Mouse (Mus musculus) thymus, postnatal 25 days (tissue): Measurements from ENCODE around the gene Ablim2.

Experiments
- DNase-seq: peaks from one replicate; pipeline ENCODE4 v3.0.0; 2022

The Ablim2 gene

DNA sequence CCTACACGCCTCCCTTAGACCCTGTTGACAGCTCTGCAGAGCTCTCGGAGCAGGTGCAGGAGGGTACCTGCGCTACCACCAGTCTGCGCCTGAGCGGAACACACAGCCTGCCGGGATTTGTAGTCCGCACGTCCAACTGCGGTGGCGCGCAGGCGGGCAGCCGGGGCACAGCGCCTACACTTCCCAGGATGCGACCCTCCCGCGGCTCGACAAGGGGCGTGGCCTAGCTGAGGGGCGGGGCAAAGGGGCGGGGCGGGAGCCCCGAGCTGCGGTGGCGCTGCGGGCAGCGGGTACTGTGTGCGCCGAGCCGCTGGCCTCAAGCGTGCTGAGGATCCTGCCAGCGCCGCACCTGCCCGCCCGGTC, at the start of gene Ablim2:
Gene Ablim2 (plus strand): TSS at position 242 of the 363 bp plus-strand sequence.
- DNase-seq = peak; percentile 92

DNA sequence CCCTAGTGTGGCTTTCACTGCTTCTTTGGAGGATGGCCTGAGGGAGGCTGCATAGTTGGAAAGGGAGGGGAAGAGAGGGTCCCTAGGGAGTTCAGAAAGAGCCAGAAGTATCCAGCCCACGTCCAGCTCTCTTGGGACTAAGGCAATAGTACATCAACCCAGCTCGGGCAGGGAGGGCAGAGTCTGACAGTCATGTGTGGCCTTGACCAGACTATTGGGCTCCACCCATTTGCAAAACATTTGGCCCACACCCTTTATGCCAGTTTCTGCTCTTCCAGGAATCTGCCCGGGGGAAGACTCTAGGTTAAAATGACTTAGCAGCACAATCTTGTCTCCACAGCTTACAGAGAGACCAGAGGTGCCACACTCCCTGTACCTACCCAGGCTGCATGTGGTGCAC, 47.2 kb upstream of the Ablim2 start:
- no peak for DNase-seq

DNA sequence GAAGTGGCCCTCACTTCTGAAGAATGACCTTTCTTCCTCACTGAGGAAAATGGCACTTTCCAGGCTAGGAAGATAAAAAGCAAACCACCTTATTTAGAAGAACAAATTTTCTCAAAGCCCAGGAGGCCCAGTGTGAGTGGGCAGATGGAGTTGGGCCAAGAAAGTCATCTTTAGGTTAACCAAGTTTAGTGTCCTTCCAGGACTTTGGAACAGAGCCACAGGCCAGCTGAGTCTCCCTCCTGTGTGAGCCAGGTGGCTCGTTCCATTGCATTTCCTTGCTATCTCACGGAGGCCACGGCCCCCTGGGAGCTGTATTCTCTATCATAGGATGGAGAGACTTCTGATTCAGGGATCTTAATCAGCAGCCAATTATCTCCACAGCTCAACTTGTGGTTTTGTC, 46.7 kb upstream of the Ablim2 start:
- no peak for DNase-seq

DNA sequence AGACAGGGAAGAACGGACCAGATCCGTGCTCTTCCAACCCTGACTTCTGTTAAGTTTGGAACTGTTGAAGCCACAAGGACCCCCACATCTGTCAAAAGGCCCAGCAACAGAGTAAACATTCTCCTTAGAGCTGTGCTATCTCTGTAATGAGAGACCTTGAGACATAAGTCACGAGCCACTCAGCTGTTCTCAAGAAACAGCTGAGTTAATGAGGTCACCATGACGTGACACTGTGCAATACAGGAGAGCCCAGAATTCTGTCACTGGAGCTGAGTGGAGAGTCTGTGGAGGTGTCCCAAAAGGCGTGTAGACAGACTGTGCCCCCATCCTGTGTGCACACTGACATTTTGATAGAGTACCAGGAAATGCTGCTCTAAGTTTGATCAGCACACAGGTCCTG, 45.2 kb upstream of the Ablim2 start:
- DNase-seq = no peak

DNA sequence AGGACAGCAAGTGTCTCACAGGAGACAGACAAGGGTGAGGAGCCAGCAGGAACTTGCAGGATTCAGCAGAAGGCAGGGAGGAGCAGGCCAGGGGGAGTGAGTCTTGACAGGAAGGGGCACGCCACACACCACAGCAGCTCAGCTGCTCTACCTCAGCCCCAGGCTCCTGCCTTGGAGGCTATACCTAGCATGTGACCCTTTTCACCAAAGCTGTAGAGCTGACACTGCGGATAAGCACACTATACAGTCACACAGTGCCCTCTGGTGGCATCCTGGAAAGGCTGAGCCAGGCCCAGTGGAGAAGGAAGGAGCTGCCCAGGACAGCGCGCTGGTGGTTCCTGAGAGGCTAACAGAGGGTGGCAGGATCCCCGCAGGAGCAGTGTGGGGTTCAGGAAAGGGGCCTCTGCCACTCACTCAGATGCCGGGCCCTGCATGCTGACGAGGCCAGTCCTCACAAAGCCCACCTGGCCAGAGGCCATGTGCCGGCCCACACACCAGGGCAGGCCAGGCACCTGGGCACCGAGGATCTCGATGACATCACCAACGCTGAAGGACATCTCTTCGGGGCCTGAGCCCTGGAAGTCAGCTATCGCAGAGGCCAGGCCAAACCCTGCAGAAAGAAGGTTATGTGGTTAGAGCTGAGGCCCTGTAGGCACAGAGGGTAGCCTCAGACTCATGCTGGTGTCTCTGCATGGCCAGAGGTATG, 43.9 kb upstream of the Ablim2 start:
- peak; percentile 55 for DNase-seq

DNA sequence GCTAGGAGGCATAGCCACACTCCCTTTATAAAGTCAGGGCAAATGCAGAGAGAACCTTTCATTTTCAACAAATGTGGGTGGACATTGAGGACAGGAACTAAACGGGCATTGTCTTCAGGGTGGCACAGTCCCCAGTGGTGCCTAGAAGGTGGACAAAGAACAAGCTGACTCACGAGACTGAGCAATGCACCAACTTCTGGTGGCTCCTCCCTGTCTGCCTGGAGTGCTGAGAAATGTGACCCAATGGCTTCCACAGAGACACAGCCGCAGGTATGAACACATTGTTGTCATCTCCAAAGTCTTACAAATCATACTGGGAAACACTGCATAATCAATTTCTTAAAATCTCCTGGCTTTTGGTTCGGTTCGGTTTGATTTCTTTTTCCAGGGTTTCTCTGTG, 40.2 kb upstream of the Ablim2 start:
- no peak for DNase-seq

DNA sequence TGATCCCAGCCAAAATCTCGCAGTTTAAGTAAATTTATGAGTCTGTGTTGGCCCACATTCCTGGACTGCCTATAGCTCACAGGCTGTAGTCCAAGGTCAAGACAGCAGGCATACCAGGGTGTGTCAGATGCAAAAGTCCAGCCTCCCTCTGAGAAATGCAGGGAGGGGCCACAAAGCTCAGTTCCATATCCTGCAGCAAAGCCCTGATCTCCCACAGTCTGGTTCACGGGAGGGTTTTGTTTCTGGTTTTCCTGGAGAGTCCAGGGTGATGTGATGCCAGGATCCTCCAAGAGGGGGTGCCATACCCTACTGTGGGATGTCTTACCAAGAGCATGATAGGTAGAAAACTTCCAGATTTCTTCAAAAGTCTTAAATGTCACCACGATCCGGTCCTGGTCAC, 39.7 kb upstream of the Ablim2 start:
- DNase-seq = peak; percentile 17

DNA sequence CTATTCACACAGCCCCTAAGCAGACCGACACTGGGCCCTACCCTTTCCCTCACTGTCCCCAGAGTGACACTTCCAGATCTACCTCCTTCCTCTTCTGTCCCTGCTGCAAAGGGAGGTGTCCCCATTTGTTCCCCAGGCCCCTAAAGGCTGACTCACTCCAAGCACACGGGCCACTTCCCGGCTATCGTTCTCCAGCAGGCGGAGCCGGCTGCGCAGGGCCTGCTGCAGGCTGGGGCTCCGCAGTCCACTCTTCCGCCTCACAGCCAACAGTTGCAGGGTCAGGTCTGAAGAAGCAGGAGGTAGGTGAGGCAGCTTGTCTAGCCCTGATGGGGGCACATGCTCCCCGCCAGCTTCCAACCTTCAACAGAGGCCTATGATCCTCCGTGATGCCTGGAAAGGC, 38.9 kb upstream of the Ablim2 start:
- no peak for DNase-seq

DNA sequence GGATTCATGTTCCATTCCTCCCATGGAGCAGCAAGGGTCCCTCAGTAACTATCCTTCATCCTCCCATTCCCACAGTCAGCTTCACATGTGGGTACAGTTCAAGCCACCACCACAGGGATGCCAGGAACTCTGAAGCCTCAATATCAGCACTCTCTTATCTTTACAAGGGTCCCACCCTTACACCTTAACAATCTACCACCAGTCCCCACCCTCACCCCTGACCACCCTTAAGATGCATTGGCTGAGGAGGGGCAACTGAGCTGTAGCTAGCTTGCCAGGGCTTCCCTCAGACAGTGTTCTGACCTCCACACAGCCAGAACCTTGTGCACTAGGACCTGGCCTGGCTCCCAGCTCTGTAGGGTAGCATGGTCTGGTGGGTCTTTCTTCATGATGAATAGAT, 38.3 kb upstream of the Ablim2 start:
- DNase-seq = no peak

DNA sequence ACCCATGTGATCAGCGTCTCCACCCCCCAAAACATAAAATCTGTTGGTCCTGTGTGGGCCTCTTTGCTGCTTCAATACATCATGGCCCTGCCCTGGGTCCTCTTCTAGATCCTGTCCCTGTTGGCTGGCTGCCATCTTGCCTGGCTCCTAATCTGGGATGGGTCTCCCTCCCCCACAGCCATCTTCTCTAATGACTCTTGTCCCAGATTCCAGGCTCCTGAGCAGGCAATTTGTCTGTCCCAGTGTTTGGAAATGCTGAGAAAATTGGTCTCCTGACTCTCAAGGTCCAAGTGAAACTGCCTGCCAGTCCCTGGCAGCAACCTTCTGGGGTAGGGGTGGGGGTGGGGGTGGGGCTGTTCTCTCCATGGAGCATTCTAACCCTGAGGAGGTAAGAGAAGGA, 37.8 kb upstream of the Ablim2 start:
- DNase-seq = no peak

DNA sequence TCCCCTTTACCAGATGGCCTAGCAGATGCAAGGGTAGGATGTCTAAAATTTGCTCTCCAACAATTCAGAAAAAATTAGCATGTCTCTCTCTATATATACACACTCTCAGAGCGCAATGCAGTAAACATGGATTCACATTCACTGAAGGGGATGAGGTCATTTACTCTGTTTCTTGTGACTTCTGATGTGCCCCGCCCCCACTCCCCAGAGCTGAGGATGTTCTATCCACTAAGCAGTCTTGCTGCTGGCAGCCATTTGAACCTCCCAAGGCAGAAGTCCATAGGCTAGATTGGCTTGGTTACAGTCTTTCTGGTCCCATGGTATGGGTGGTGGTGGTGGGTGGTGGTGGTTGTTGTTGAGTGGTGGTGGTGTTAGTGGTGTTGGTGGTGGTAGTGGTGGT, 35.7 kb upstream of the Ablim2 start:
- DNase-seq = no peak

DNA sequence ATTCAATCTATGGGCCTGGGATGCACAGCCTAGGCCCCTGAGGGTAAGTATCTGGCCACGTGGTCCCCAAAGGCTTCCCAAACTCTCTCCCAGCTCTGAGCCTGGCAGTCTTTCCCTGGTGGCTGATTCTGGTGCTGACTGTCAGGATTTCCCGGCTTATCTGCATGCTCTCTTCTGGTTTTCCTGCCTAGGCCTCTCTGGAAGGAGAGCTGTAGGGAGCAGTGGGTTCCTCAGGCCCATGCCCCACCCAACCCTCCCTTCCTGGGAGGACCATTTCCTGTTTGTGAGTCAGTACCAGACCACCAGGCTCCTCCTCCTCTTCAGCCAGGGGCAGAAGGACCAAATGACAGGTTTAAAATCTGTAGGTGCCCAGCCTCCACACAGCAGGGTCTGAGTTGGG, 35.0 kb upstream of the Ablim2 start:
- no peak for DNase-seq

DNA sequence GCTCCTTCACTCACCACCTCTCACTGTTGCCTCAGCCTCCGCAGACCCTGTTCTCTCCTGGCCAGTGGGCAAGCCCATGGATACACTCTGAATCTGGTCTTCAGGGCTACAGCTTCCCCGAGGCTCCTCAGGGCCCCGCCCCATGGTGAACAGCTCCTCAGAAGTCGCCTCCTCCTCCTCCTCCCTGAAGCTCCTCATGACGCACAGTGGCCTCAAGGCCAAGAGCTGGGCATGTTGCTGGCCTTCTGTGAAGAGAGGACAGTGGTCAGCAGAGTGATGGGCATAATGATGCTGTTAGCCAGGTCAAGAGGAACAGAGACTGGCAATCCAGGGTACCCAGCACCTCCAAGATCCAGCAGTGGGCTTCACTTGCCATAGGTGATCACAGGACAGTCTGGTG, 33.8 kb upstream of the Ablim2 start:
- DNase-seq = no peak

DNA sequence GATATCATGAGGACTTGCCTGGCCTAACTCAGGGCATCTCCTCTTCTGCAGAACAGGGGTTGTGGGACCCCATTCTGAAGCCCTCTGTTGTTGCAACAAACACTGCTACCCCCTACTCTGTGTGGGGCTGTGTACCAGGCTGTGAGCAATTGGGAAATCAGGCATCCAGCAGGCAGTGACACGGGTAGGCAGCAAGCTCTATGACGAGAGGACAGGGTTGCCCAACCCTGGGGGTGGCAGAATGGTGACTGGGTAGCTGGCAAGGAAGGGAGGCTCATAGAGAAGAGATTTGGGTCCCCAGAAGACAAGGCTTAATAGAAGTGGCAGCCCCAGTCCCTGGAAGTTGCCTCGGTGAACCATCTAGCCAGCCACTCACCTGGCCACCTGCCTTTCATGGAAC, 31.8 kb upstream of the Ablim2 start:
- DNase-seq = no peak

DNA sequence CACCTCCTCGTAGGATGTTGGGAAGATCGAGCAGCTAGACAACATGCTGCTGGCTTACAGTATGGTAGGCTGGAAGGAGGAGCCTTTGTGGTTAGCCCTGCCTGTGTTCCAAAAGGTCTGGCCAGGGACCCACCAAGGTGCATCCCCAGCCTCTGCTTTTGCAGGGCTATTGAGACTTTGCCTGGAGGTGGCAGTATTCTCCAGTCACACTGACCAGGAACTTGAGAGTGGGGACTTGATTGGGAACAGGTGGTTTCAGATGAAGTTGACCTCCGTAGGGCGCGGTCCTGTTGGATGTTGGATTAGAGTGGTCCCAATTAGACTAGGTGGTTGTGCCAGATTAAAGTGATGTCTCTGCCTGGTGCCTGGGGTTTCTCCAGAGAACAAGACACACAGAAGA, 30.2 kb upstream of the Ablim2 start:
- no peak for DNase-seq

DNA sequence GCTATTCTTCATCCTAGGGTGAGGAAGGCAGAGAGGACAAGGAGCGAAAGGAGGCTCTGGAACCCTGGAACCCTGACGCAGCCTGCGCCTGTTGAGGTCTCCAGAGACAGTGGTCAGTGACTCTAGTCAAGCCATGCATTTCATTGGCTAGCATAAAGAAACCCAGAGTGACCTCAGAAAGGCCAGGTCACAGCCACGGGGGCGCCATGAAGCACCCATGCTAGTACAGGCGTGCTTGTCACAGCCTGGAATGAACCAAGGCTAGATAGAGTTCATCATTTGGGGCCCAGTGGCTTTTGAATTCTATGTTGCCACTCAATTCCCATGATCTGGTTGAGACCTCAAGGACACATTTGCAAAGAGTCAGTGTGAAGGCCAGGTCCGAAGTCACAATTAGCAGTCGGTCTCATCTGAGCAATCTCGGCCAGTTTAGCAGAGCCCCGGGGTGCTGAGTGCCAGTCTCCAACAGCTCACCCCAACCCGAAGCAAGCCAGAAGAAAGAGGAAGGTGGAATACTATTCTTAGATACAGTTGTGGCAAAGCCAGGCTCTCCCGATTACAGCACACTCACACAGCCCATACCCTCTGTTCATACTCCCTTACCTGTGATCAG, 29.2 kb upstream of the Ablim2 start:
- DNase-seq = no peak

DNA sequence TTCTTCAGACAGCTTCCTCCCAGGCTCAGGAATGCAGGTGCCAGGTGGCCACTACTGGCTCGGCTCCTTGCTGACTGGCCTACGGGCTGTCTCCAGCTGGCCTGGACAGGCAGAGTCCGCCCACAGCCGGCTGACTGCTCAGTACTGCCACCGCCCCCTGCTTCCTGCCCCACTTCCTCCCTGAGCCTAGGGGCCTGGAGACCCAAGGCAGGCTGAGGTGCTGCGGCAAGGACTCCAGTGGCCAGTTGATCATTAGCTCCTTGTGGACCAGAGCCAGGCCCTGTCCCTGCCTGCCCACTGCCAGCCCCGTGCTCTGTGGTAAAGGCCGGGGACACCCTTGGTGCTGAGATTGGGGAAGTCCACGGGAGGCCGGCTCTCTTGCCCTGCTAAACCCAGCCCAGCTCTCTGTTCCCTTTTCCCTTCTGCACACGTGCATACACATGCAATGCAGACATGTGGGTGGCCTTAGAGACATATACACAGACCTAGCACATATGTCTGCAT, 28.7 kb upstream of the Ablim2 start:
- DNase-seq = peak; percentile 44

DNA sequence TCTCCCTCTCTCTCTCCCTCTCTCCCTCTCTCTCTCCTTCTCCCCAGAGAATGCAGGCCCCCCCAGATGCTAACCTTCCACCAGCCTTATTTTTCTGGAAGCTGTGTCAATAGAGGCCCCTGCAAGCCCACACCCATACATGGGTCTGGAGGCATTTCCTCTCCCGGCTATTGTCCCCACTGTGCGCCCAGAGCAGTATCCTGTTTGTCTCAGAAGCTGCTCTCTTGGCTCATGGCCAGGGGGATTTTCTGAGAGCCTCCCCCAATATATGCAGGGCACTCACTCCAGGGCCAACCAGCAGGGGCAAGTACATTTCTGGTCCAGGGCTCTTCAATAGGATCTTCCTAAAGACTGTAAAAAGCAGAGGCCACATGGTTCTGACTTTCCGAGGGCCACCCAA, 27.8 kb upstream of the Ablim2 start:
- no peak for DNase-seq

DNA sequence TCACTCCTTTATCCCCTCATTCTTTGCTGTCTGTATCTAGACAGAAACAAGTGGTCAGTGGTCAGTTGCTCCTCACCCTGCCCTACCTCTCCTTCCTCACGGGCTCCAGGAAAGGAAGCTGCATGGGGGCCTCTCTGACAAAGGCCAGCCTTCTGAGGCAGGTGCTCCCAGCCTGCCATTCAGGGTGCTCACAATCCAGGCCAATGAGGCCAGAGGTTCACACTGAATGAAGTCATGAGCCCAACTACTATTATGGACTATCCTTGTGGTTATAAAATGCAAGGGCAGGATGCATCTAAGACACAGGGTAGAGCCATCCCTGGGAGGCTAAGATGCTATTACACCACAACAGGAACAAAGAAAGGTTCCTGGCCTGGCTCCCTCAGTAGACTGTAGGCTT, 27.1 kb upstream of the Ablim2 start:
- no peak for DNase-seq

DNA sequence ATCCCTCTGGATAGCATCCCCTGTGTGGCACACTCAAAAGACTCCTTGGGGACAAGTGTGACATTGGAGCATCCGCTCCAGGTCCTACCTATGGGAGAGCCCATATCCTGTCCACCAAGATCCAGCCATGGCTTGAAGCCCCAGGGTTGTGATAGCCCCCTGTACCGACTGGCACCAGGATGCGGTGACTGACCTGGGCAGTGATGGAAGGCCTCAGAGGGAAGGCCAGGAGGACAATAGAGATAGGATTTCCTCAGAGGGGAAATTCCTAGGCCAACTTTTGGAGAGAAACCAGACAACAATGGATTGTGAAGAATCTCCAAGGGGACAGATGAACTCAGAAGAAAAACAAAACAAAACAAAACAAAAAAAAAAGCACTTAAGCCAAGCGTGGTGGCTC, 26.7 kb upstream of the Ablim2 start:
- no peak for DNase-seq

DNA sequence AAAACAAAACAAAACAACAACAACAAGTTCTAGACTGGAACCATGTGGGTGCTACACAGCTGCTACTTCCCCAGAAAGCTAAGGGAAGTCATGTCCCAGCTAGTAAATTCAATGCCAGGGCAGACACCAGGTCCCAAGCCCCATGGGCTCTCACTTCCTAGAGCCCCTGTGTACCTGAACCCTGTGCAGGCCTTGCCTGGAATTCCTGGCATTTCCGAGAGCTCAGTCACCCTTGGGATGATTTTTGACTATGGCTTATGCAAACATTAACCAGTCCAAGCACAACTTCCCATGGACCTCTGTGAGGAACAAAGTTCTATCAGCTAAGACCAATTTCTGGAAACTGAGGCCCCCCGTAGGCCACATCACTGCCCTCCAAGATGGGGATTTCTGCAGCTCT, 24.2 kb upstream of the Ablim2 start:
- DNase-seq = no peak

DNA sequence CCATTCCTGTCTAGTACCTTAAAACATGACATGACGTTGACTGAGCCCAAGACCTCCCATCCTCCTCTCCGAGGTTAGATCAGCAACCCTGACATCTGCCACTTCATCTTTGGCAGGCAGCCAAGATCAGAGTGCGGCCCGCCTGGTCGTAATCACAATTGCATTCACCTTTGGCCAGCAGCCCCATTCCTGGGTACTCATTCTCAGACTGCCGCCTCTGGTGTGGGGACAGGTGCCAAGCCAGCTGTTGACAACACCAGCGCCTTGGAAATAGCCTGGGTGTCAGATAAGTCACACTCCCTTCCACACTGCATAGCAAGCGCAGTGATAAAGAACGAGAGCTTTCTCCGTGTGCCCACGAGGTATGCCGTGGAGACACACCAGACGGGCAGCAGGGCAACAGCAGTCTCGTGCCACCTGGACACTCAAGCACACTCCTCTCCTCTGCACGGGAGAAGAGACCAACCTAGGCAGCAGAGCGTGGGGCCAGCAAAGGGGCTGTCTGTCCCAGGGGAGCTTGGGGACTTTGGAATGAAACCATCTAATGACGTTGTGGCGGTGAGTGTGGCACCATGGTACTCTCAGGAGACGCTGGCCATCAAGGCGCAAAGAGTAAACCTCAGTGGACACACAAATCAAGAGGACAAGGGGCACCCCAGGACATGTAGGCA, 20.3 kb upstream of the Ablim2 start:
- no peak for DNase-seq

DNA sequence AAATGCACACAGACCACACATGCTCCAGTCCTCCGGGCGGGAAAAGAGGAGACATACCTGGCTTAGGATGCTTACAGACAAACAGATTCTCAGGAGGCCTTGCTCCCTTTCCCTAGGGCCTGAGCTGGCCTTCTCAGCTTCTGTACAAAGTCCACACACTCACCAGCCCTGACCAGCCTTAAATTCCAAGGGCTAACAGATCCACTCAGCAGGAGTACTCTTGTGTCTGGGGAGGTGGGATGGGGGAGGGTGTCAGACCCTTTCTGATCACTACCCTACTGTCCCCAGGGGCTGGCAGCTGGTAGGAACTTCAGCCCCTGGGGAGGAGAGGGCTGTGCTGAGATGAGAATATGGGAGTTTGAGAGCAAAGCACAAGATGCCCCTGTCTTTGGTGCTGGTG, 18.7 kb upstream of the Ablim2 start:
- DNase-seq = no peak

DNA sequence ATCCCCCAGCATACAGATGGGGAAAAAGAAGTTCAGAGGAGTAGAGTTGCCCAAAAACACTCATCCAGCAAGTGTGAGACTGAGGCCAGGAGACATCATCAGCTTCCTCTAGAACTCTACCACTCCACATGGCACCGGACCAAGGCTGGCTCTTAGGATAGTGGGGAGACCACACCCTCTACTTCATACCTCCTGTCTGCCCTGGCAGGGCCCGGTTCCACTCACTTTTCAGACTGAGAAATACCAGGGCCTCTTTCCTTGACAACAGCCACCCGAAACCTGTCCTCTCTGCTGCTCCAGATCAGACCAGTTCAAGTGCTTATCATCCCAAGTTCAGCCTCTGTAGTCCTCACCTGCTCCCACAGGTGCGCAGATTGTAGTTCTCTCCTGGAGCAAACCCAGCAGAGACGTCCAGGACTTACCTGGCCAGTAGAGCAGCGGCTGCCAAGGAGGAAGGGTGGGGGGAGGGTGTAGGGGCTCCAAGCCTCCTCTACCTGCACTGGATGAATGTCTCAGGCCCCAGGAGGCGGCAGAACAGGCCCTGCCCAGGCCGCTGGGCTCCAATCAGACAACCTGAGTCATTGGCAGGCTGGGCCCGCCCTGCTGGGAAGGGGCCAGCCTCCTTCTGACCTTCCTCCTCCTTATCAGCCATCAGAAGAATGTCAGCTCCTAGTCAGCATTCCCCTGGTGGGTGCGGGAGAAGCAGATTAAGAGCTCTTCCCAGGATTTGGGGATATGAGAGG, 18.0 kb upstream of the Ablim2 start, which contains the start of gene Sh3tc1:
Gene Sh3tc1 (minus strand): TSS at position 452 of the 743 bp plus-strand sequence.
- DNase-seq = no peak
